Mouse (Mus musculus) kidney, adult 2 months (tissue): ENCODE data around the gene Pibf1.

Experiments
- CTCF ChIP-seq: fragments of 200-500 bp; conservative IDR thresholded peaks from 2 replicates; pipeline ENCODE4 v1.5.1; 2011; ENCODE audit warnings: low read depth, mild to moderate bottlenecking, control low read depth, low read length, moderate library complexity, mixed read lengths; ENCODE audit not compliant: insufficient read depth, insufficient read length
- POLR2A ChIP-seq: fragments of 200-500 bp; IDR thresholded peaks from one replicate; pipeline ENCODE4 v1.6.1; 2011; ENCODE audit warnings: low read depth, low read length, control low read depth

GRCm38 (mm10) chr14:99280825-99281433, 181.7 kb downstream of the Pibf1 start:
- TF ChIP-seq CTCF, result no peak
- no peak for TF ChIP-seq POLR2A
